Mouse (Mus musculus) bone marrow, adult 2 months (tissue): ENCODE data around the gene Bcl7c.

Experiments used
- CTCF ChIP-seq: fragments of 200-500 bp; IDR thresholded peaks from 2 replicates; pipeline ENCODE4 v1.5.1; 2011; ENCODE audit warnings: low read length, control low read depth; ENCODE audit not compliant: control insufficient read depth, insufficient read depth
- POLR2A ChIP-seq: fragments of 200-500 bp; IDR thresholded peaks from 2 replicates; pipeline ENCODE4 v1.6.1; 2011; ENCODE audit warnings: low read depth, mild to moderate bottlenecking, control low read depth, low read length, borderline replicate concordance; ENCODE audit not compliant: control insufficient read depth

DNA sequence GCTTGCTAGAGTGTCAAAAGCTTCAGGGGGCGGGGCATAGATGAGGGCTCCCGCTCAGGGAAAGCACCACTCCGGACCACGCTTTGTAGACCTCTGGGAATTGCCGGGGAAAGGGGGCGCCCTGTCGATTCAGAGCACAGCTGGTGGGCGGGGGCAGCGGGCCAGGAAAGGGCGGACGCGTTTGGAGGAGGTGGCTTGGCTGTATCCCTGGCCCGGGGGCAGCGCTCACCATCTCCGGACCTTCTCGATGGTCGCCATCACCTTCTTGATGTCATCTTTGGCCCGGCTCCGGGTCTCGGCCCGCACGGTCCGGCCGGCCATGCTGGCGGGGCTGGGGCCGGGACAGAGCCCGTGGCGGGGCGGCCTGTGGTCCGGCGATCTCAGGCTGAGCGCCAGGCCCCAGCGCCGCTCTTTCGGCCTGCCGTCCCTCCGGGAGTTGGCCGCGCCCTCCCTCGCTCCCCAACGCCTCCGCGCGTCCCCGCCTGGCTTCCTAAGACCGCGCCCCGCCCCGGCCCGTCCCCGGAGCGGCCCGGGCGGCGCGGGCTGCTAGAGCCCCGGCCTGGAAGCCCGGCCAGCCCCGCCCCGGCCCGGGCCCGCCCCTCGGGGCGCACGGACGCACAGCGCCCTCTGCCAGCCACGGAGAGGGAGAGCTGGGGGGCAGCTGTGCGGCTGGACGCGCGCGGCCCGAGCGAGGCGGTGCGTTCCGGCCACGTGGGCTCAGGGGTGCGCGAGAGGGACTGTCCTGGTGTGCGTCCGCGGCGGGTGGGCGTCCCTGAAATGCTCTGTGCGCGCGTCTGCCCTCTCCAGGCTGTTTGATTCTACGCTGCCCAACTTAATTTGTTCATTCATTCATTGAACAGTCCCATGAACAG, at the start of gene Bcl7c:
- TF ChIP-seq CTCF: peak; percentile 64
- TF ChIP-seq POLR2A: peak; percentile 14; the same call in 1 of the 2 replicates
